Mouse (Mus musculus) lung, postnatal 0 days (tissue): ENCODE measurements around the gene Gtsf1l.

Source experiments
- CTCF ChIP-seq: IDR thresholded peaks from 2 replicates; pipeline ENCODE4 v1.5.1; 2016; ENCODE audit warnings: antibody characterized with exemption, mild to moderate bottlenecking
- EP300 ChIP-seq: IDR thresholded peaks from 2 replicates; pipeline ENCODE4 v1.6.1; 2016; ENCODE audit warnings: antibody characterized with exemption, mild to moderate bottlenecking, control low read depth

GRCm38 (mm10) chr2:163102900-163103653 lies 15.4 kb upstream of the Gtsf1l start:
- no peak for TF ChIP-seq CTCF
- TF ChIP-seq EP300 = no peak
